Mouse (Mus musculus) olfactory bulb, adult 2 months (tissue): ENCODE results near the gene Hdac9.

Source experiments
- CTCF ChIP-seq: fragments of 200-500 bp; IDR thresholded peaks from 2 replicates; pipeline ENCODE4 v1.5.1; 2012; ENCODE audit warnings: low read depth, mild to moderate bottlenecking, low read length, moderate library complexity; ENCODE audit not compliant: insufficient read depth
- POLR2A ChIP-seq: fragments of 200-500 bp; IDR thresholded peaks from 2 replicates; pipeline ENCODE4 v1.6.1; 2012; ENCODE audit warnings: mild to moderate bottlenecking, low read depth, low read length, moderate library complexity; ENCODE audit not compliant: insufficient read depth

GRCm38 (mm10) chr12:34787380-34787779 is 129.5 kb downstream of the Hdac9 start:
- no peak for TF ChIP-seq POLR2A
- no peak for TF ChIP-seq CTCF
